Mouse (Mus musculus): Measurements from ENCODE around the gene Aifm3.
A peak's percentile ranks its signal among the peaks of the same experiment; 100 is the strongest.
"Not testable (repeated sequence)": the region's sequence is repeated elsewhere in the genome, so short reads cannot be mapped to it uniquely, and the experiment has no call there.

Gene Aifm3

DNA sequence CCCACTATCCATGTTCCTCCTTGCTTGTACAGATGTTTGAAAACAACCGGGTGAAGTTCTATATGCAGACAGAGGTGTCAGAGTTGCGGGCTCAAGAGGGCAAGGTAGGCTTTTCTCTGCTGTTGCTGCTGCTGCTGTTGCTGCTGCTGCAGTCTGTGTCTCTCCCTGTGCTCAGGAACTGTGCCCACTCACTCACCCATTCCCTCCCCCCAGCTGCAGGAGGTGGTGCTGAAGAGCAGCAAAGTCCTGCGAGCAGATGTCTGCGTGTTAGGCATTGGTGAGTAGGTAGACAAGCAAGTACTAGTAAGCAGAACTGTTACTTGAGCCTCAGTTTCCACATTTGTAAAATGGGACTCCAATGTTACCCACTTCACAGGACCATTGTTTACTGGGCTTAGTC, 13.3 kb downstream of the Aifm3 start:
- DNase-seq = no peak

DNA sequence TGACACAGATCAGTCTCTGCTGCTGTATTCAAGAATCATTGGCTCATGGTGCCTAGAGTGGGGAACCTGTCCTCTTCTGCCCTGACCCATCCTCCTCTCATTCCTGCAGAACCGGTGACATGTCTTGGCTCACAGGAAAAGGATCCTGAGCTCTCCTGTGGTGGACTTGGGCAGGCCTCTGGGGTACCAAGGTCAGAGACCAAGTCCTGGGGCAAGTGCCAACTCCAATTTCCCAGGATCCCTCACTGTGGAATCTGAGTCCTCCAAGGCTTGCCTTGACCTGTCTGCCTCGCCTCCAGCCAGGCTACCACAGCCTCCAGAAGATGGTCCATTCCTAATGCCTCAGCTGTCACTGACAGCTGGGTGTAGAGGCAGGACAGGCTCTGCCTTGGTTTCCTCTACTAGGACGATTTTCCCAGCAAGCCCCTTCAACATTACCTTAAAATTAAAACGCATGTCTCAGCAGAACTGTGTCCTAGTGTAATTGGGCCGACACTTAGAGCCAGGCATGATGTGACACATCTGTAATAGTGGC, 17.7 kb downstream of the Aifm3 start:
- no peak for DNase-seq

DNA sequence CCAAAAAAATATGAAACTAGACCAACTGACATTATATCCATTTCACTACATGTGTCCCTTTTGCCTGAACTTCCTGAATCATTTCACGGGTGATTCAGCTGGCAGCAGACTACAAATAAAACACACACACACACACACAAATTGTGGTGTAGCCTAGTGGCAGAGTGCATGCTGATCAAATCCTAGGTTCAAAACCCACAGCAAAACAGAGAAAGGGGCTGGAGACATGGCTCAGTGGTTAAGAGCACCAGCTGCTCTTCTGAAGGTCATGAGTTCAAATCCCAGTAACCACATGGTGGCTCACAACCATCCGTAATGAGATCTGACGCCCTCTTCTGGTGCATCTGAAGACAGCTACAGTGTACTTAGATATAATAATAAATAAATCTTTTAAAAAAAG, 18.6 kb downstream of the Aifm3 start:
- DNase-seq = peak in 1 of 2 experiments; percentile 17

DNA sequence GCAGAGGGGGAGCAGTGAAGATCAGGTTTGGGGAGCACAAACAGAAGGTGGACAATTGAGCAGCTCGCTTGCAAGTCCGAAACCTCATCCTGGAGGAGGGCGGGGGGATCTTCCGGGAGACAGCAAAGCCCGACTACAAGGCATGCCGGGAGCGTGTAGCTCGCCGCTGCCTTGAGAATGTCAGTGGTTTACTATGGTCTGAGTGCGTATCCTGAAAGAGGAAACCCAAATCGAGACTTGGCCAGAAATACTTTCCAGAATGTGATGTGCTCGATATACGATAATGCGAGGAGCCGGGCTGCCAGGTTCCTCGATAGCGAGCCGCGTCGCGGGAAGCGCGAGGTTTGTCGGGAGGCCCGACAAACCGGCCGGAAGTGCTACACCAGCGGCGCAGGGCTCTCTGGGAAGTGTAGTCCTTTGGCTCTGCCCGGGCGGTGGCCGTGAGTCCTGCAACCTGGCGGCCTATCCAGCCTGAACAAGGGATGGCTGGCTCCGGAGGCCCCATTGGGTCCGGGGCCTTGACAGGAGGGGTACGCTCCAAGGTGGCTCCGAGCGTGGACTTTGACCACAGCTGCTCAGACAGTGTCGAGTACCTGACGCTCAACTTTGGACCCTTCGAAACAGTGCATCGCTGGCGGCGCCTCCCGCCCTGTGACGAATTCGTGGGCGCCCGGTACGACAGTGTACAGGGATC, 19.3 kb downstream of the Aifm3 start, which contains the start of gene Lztr1:
TSS of gene Lztr1 (plus strand) at position 143 of the 694 bp plus-strand sequence.
- peak; percentile 89 to 90 for DNase-seq

DNA sequence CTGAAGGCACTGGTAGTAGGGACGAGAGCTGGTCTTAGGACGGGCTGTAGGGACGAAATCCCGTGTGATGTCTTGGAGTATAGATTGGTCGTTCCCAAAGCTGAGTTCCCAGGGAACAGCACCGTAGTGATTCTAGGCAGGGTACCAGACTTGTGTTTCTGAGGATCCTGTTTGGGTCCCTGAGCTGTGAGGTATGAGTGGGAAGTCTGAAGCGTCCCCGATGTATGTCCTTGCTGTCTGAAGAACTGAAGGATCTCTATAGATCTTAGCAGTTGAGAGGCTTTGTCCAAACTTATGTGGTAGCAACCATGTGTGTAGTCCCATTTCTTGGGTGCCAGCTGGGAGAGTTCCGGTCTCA, 19.8 kb downstream of the Aifm3 start:
- no peak for DNase-seq

DNA sequence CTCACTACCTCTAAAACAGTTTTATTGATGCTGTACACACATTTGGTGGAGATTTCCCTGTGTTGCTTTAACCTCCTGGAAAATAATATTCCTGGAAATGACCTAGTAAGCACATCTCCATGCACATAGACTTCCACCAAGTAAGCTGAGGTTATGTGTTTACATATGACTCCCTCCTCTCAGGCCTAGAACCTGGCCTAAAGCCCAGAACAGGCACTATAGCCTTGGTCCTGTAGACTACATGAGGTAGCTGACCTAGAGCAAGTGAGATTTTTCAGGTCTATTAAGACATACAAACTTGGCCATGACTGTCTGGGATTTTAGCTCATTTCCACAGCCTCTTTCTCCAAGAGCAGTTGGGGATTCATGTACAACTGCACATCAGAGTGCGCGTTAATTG, 20.7 kb downstream of the Aifm3 start:
- DNase-seq = no peak

DNA sequence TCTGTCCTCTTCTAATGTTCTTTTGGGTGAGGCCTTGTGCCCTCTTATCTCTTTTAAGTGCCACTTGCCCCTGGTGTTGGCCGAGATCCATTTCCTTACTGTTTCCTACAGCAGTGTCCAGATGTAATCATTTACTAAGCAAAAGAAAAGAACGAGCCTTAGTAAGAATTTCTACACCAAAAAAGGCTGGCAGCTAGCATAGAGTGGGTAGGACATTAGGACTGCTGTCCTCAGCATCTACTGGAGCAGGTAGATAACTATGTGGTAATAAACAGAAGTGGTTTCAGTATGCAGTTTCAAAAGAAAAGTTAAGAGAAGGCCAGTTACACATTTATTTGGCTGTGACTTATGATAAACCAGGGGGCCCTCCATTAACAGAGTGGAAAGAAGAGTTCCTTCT, 21.3 kb downstream of the Aifm3 start:
- DNase-seq = no peak

DNA sequence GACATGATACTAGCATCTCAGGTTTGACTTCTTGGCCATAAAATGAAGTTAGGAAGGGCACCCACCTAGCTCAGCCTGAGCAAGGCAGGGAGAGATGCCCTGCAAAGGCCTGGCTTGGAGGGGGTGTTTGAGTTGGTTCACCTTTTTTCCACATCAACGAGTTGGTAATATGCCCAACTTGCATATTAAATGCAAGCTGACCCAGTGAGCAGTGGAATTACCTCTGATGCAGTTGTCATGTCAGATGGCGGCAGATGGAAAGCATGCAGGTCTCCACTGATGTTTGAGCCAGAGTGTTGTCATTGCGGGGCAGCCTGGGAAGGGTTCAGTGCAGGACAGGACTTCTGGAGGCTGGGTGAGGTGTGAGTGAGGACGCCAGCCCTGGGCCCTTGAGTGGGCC, 22.0 kb downstream of the Aifm3 start:
- DNase-seq = no peak

DNA sequence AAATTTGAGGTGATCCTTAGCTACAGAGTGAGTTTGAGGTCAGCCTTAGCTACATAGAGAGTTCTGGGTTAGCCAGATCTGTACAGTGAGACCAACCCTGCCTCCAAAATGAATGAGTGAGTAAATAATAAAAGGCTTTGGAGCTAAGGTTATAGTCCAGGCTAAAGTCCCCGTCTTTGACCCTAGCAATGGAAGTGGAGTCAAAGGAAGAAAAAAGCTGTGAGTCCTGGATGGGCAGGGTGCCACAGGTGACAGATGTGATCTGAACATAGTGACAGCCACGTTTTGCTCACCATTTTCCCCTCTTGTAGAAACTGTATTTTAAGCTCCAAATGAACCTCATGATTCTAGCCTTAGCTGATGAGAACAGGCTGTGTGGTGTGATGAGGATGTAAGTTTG, 29.5 kb downstream of the Aifm3 start:
- no peak for DNase-seq

DNA sequence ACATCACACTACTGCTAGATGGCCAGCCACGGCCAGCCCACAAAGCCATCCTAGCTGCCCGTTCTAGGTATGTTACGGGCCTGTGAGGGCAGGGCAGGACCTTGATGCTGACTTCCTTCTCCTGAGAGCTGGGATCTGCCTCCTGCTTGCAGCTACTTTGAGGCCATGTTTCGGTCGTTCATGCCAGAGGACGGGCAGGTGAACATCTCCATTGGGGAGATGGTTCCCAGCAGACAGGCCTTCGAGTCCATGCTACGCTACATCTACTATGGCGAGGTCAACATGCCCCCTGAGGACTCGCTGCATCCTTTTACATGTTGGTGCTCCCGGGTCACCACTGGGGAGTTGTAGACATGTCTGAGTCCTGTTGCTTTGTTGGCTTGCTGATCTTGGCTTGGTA, 34.7 kb downstream of the Aifm3 start:
- no peak for DNase-seq

DNA sequence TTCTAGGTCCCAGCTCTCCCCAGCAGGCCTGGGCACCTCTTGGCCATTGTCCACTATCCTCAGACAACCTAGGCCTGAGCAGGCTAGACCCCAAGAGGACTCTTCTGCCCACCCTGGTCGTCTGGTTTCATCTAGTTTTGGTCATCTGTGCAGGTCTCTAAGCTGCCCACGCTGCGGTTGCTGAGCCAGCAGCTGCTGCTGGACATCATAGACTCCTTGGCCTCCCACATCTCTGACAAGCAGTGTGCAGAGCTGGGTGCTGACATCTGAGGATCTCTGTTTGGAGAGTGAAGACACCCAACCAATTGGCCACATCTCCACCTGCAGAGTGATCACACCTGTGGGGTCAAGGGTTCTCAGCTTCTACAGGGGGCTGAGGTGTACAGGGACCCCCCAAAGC, 36.1 kb downstream of the Aifm3 start:
- DNase-seq = no peak

DNA sequence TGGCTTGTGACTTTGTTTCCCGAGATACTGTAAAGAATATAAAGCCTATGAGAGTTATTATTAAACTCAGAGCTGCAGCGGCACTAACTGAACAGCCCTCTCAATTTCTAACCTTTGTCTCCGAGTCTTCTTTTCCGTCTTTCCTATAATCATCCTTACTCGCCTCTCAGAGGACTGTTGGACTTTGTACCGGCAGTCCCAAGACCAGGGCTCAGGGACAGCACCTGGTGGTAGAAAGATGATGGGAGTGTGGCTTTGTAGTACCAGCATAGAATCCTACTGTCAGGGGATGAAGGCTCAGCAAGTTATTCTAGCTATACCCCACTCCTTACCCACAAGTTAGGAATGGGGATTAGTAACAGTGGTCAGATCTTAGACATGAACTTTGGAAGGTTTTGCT, 36.8 kb downstream of the Aifm3 start:
- no peak for DNase-seq

DNA sequence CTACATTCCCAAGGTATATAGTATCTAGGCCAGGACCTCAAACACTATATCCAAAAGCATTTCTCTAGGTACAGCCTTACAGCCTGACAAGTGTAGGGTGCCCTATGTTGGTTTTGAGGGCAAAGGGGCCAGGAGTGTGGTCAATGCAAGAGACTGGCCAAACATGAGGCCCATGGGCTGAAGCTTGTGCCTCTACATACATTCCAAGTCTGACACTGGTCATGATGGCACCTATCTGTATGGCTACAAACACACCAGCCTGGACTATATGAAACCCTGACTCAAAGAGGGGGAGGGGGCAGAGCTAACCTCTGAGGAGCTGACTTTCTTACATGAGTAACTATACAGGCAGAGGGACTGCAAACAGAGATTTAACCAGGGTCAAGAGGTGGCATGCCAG, 38.2 kb downstream of the Aifm3 start:
- DNase-seq = no peak

DNA sequence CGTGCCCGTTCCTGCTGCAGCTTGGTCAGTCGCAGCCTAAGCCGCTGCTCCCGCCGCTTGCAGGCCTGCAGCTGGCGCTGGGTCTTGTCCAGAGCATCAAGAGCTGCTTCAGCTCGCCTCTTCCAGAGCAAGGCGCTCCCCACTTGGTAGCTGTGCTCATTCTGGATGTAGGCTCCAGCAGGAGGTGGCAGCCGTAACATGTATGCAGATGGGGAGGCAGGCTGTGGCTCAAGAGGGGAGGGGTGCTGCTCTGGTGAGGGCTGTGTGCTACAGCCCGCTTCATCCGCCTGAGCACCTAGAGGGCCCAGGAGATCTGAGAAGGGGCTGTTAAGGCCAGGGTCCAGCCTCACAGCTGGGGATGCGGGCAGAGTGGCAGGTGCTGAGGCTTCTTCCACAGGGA, 38.9 kb downstream of the Aifm3 start:
- no peak for DNase-seq

DNA sequence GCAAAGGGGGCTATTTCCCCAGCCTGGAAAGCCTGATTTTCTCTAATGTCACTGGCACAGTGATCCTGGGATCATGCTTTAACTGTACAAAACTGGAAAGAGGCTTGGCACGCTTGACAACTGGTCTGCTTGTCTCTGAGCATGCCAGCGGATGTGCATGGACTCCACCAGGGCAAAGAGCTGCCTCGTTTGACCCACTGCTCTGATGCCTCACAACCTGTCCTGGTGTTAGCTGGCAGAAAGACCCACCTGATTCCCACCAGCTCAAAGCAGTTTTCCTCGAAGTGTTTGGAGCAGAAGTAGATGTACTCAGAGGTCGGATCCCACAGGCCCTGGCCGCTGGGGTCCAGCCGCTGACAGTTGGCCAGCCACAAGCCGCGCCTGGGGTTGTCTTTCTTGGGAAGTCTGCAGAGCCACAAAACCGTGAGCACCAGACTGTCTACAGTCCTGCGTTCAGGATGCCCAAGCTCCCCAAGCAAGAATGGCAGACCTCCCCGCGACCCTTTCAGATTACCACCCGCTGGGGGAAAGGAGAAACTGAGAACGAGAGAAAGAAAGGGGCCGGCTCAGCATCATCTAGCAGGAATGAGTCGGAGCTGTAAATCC, 40.7 kb downstream of the Aifm3 start:
- no peak for DNase-seq

DNA sequence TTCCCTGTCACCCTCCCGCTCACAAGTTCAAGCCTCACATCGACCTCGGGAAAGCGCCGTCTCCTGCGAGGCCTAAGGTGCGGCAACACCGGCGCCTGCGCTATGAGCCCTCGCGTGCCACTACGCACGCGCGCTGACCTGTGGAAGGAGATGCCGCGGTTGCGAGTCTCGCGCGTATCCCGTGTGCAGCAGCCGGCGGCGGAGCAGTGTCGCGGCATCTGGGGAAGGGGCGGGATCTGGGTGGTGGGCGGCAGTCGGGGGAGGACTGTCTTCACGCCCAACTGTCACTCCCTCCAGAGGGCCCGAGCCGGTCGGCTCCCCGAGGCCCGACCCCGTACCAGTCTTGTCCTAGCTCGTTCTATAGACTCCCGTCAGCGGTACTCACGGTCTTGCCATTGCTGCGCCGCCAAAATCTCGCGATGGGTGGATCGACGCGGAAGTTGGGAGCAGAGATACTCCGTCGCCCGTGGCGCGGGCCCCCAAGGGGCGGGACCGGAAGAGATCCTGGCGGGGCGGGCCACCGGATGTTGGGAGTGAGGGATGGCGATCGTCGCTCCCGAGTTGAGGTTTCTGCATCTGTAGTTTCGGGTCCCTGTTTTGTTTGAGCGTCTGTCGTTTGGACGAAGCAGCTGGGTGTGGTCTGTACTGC, 41.4 kb downstream of the Aifm3 start, which contains the start of gene Thap7:
TSS of gene Thap7 (minus strand) at position 497 of the 649 bp plus-strand sequence.
- peak; percentile 94 to 96 for DNase-seq

DNA sequence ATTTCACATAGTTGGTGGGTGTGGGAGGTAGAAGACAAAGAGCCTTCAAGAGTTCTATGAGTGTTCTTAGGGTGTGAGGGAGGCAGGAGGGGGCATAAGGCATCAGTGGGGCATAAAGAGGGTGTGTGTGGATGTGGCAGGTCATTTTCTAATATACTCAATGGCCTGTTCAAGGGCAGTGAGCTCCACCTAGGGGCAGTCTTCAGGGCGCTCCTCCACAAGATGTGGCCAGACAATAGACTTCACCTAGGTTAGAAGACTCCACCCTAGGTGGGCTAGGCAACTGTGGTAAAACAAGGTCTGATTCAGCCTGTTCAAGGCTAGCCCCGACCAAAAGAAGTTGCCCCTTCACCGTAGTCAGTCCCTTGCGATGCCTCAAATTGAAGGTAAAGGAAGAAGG, 42.9 kb downstream of the Aifm3 start:
- DNase-seq = peak; percentile 26 to 40

DNA sequence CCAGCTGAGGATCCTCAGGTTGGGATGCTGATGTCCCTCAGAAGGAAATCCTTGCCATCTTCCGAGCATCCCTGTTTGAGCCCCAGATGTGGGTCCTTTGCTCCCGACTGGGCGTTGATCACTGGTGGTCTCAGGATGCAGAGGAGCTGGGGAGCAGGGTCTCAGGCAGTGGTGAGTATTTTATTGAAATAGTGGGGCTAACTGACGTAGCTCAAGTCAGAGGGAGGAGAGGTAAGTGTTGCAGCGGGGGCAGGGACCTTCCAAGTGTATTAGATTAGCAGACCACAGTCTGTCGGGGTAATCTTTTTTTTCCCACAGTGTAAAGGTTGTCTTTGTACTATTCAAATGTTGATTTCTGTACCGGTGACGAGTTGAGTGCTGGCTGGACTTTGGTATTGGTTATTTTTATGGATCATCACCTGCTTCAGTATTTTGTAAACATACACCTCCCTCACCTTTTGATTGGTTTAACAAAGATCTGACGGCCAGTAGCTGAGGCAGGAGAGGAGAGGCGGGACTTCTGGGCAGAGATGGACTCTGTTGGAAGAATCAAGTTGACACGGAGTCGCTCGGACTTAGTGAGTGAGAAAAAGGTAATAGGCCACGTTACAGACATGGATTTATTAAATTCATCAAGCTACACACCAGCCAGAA, 43.4 kb downstream of the Aifm3 start:
- DNase-seq = no peak

DNA sequence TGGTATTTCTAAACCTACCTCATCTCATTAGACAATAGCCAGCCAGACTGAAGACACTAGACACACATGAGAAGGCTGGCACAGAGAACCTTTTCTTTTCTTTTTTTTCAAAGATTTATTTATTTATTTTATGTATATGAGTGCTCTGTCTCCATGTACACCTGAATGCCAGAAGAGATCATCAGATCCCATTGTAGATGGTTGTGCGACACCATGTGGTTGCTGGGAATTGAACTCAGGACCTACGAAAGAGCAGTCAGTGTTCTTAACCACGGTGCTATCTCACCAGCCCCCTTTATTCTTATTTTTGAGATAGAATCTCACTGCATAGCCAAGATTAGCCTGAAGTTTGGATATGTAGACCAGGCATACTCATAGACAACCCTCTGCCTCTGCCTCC, 47.2 kb downstream of the Aifm3 start:
- DNase-seq = peak; percentile 42

DNA sequence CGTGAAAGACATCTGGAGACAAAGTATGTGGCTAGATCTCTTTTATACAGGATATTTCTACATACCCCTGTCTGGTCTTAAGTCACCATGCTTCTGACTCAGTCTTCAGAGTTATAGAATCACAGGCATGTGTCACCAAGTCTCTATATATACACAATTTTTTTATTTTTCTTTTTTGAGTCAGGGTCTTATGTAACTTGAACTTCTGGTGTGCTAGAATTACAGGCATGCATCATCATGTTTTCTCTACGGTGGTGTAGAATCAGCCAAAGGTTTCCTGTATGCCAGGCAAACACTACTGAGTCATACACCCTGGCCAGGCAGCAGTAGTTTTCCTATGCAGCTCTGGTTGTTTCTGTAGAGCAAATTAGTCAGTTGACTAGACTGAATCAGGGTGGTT, 53.2 kb downstream of the Aifm3 start:
- DNase-seq = no peak

DNA sequence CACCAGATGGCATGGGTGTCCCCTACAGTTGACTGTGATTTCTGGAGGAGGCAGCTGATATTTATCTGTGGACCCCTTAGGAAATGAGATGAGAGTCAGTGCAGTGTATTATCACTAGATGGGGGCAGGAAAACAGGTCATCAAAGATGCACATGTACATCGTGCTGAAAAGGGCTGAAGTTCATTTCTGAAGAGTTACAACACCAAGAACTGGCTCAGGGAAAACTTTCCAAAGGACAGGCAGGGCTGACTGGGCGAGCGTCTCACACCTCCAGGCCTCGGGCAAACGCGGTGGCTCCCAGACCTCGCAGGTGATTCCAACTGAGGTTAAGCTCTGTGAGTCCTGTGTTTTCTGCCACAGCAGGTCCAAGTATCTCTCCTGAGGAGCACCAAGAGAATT, 63.4 kb downstream of the Aifm3 start:
- DNase-seq = no peak

DNA sequence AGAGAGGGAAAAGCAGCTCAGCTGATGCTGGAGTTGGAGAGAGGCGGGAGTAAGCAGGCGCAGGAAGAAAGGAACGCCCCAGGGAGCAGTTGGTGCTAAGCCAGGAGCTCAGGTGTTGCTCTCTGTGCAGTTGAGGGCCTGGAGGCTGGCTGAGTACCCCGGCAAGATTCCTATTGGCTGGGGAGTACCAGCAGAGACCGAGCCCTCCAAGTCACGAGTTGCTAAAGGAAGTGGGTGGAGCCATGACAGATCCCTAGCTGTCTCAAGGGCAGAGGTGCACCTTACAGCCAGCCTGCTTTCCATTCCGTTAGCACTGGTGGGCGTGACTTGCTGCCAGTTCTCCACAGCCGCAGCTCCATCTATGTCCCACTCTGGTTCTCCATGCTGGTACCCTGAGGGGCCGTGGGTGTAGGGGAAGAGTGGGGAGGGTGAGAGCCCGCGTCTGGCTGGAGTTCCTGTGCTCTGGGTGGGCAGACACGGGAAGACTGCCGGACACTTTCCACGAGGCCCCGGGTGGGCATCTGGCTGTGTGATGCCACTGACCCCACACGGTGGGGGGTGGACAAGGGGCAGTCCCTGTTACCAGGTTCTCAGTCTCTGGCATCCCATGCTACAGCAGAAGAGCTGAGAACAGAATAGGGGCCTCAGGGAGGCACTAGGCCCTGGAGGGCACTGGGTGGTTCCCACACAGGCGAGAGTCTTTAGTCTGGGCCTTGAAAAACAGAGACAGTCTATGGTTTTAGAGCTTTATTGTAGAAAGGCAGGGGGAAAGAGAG, 64.7 kb downstream of the Aifm3 start:
- DNase-seq = peak; percentile 61 to 67

DNA sequence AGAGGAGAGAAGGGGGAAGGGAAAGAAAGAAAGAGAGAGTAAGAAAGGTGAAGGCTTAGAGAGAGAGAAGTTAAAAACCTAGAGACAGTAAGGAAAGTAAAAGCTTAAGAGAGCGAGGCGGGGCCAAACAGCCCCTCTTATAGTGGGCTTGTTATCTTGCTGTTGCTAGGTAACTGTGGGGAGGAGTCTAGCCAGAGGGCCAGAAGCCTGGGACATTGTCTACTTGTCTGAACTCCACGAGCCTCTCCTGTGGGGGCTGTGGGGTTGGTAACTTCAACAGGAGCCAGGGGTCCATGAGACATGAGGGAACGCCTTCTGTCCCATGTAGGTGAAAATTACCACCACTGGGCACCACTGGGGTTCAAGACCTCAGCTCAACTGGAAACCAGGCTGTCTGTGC, 65.3 kb downstream of the Aifm3 start:
- DNase-seq = not testable (repeated sequence)
